Mouse (Mus musculus) hematopoietic stem cell, adult 5-6 weeks (primary cell): ENCODE results near the gene Rab23. TPM values are rescaled to one million over a fixed set of nuclear protein-coding genes. Genes with fewer than 3 reads are reported as not detected.
A peak's percentile ranks its signal among the peaks of the same experiment; 100 is the strongest.

Experiments used
- ATAC-seq, 2 experiments: fragments of 125-278 bp in 1 of 2; replicated peaks in 1 of 2; 2 replicates each; pipeline ENCODE4 v1.8.0; 2016 to 2017; ENCODE audit warnings: inconsistent platforms in 2 of 2, mild to moderate bottlenecking in 2 of 2, moderate number of reproducible peaks in 2 of 2, low read depth in 1 of 2, moderate TSS enrichment in 1 of 2; ENCODE audit not compliant: low FRiP score in 2 of 2, poor library complexity in 2 of 2, severe bottlenecking in 2 of 2, insufficient read depth in 1 of 2, low TSS enrichment in 1 of 2
- total RNA-seq: library from RNA; stranded (forward); fragments of 172-1452, 232-1000 nt; gene quantifications from 2 replicates; pipeline ENCODE4 v1.2.3, GENCODE M21; 2017

The Rab23 gene
- total RNA-seq: 8.4 and 8.5 TPM in 2 replicates

GRCm38 (mm10) chr1:33719733-33720225, at the start of gene Rab23:
Rab23 (plus strand) TSS chr1:33719887.
- peak; percentile 86 to 89 for ATAC-seq

GRCm38 (mm10) chr1:33670164-33670616, 49.5 kb upstream of the Rab23 start:
- peak; percentile 81 to 82 for ATAC-seq

- ATAC-seq: no peak
These were observed 48.2 kb upstream of the Rab23 start for GRCm38 (mm10) chr1:33671441-33671840.

- ATAC-seq: no peak
These were observed 47.6 kb upstream of the Rab23 start for GRCm38 (mm10) chr1:33672083-33672482.

- peak in 1 of 2 experiments; percentile 24; a peak in 1 of 4 replicates for ATAC-seq
These were observed 47.2 kb upstream of the Rab23 start for GRCm38 (mm10) chr1:33672514-33672913.

- ATAC-seq: no peak
These were observed 46.3 kb upstream of the Rab23 start for GRCm38 (mm10) chr1:33673158-33673960.

GRCm38 (mm10) chr1:33680435-33680834, 39.3 kb upstream of the Rab23 start:
- no peak for ATAC-seq

- ATAC-seq: no peak
These were observed 38.8 kb upstream of the Rab23 start for GRCm38 (mm10) chr1:33680890-33681289.

GRCm38 (mm10) chr1:33684459-33684858, 35.2 kb upstream of the Rab23 start:
- ATAC-seq: peak; percentile 70 to 86

GRCm38 (mm10) chr1:33688810-33689209, 30.9 kb upstream of the Rab23 start:
- ATAC-seq: no peak

- ATAC-seq: no peak
These were observed 30.1 kb upstream of the Rab23 start for GRCm38 (mm10) chr1:33689446-33690086.

GRCm38 (mm10) chr1:33690087-33690448, 29.6 kb upstream of the Rab23 start:
- no peak for ATAC-seq

- ATAC-seq: no peak
These were observed 25.8 kb upstream of the Rab23 start for GRCm38 (mm10) chr1:33693893-33694292.

- ATAC-seq: no peak
These were observed 23.7 kb upstream of the Rab23 start for GRCm38 (mm10) chr1:33696016-33696415.

- no peak for ATAC-seq
These were observed 18.4 kb upstream of the Rab23 start for GRCm38 (mm10) chr1:33701244-33701643.

GRCm38 (mm10) chr1:33709615-33710014, 10.1 kb upstream of the Rab23 start:
- no peak for ATAC-seq

GRCm38 (mm10) chr1:33712026-33712425, 7.7 kb upstream of the Rab23 start:
- no peak; a peak in 1 of 4 replicates for ATAC-seq

- ATAC-seq: no peak
These were observed 4.9 kb upstream of the Rab23 start for GRCm38 (mm10) chr1:33714796-33715195.
